Mouse (Mus musculus) myocyte (in vitro differentiated cells): ENCODE results near the gene Plcb3.

Experiments used
- CEBPB ChIP-seq: IDR thresholded peaks from 2 replicates; pipeline ENCODE4 v1.6.1; 2011; ENCODE audit warnings: mild to moderate bottlenecking, moderate library complexity; ENCODE audit not compliant: poor library complexity, insufficient read depth, severe bottlenecking
- E2F4 ChIP-seq: IDR thresholded peaks from one replicate; pipeline ENCODE4 v1.6.1; 2011; ENCODE audit warnings: mild to moderate bottlenecking, control low read depth, moderate library complexity; ENCODE audit not compliant: insufficient read depth
- MAX ChIP-seq: IDR thresholded peaks from one replicate; pipeline ENCODE4 v1.6.1; 2011; ENCODE audit warnings: low read depth, mild to moderate bottlenecking, control low read depth
- POLR2A ChIP-seq: IDR thresholded peaks from one replicate; pipeline ENCODE4 v1.6.1; 2011; ENCODE audit warnings: low read depth, mild to moderate bottlenecking, control low read depth, moderate library complexity; ENCODE audit not compliant: insufficient read length
- REST ChIP-seq: IDR thresholded peaks from one replicate; pipeline ENCODE4 v1.6.1; 2011; ENCODE audit warnings: mild to moderate bottlenecking, control low read depth, moderate library complexity; ENCODE audit not compliant: insufficient read depth, insufficient read length
- TCF12 ChIP-seq: IDR thresholded peaks from one replicate; pipeline ENCODE4 v1.6.1; 2011; ENCODE audit warnings: mild to moderate bottlenecking, control low read depth; ENCODE audit not compliant: poor library complexity, insufficient read depth, severe bottlenecking
- TCF3 ChIP-seq: IDR thresholded peaks from one replicate; pipeline ENCODE4 v1.6.1; 2011; ENCODE audit warnings: low read depth, control low read depth; ENCODE audit not compliant: insufficient read length
- USF1 ChIP-seq: IDR thresholded peaks from one replicate; pipeline ENCODE4 v1.6.1; 2011; ENCODE audit warnings: low read depth, mild to moderate bottlenecking, control low read depth, moderate library complexity

GRCm38 (mm10) chr19:6979486-6980380 lies 3.5 kb upstream of the Plcb3 start:
- no peak for TF ChIP-seq TCF12
- TF ChIP-seq POLR2A = peak; percentile 62
- peak; percentile 10 for TF ChIP-seq TCF3
- no peak for TF ChIP-seq MAX
- no peak for TF ChIP-seq REST
- no peak for TF ChIP-seq E2F4
- TF ChIP-seq CEBPB = no peak
- TF ChIP-seq USF1 = no peak
